Mouse (Mus musculus): Measurements from ENCODE around the gene Olfr1029. TPM values are rescaled to one million over a fixed set of nuclear protein-coding genes. Genes with fewer than 3 reads are reported as not detected.
"Not testable (repeated sequence)": the region's sequence is repeated elsewhere in the genome, so short reads cannot be mapped to it uniquely, and the experiment has no call there.

The Olfr1029 gene
- not detected in 2 replicates for polyA plus RNA-seq (2016; fragmentation: Nextera tagmentation; extraction: Ambion mirVana)

DNA sequence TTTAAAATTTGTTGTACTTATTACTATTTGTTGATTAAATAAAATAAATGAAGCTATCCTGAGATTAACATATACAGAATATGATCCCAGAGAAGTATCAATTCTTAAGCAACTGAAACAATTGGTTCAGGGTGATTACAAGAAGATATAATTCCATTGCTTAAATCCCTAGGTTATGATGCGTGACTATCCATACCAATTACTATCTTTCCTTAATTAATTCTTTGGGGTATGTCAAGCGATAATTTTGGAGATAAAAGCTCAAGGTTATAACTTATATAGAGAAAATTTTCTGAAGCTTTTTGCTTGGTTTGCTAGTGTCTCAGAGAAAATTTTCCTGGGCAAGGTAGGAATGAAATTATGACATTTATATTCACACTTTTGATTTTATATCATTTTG is at the start of gene Olfr1029:
TSS of gene Olfr1029 (plus strand) at position 301 of the 400 bp plus-strand sequence.
- no peak within 1 kb of the TSS for H3K4me3 ChIP-seq
- H3K9me3 ChIP-seq (replicated peaks), result no peaks in the 10 kb centered on the region
- no peak within 1 kb of the TSS for H3K27ac ChIP-seq
- no peak for ATAC-seq
- 68% methylated on average over 2 of the region's 2 CpGs for WGBS (ENCODE audit: insufficient replicate concordance)
- no peaks in the 10 kb centered on the region for H3K27me3 ChIP-seq (replicated peaks)
- no peak within 1 kb of the TSS for H3K9ac ChIP-seq
- H3K4me1 ChIP-seq, result no peaks in the 10 kb centered on the region
- H3K4me2 ChIP-seq, result no peak within 1 kb of the TSS
- H3K36me3 ChIP-seq, result no peaks in the 10 kb centered on the region

DNA sequence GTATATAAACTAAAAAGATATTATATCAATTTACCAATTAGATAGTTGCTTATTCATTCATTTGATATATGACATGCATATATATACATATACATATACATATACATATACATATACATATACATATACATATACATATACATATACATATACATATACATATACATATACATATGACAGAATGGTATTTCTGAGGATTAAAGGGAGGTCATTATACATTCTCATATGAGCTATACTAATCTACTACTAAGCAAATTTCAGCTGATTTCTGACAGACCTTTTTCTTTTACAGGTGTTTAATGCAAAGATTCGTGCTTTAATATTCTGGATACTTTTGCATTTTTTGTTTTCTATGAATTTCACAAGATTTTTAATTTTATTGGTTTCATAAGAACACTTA is 23.6 kb upstream of the Olfr1029 start, which contains the start of gene Olfr1028:
TSS of gene Olfr1028 (plus strand) at position 301 of the 400 bp plus-strand sequence.
- Histone ChIP-seq H3K4me2 (no peak within 1 kb of the TSS), H3K27me3 (replicated peaks) (no peaks in the 10 kb centered on the region), H3K4me1 (no peaks in the 10 kb centered on the region), H3K4me3 (no peak within 1 kb of the TSS), H3K27ac (no peak within 1 kb of the TSS), H3K9ac (no peak within 1 kb of the TSS), H3K9me3 (replicated peaks) (no peaks in the 10 kb centered on the region), H3K36me3 (no peaks in the 10 kb centered on the region)
- WGBS (ENCODE audit: insufficient replicate concordance), result 38% methylated on average over 1 of the region's 1 CpGs
- ATAC-seq, result no peak

DNA sequence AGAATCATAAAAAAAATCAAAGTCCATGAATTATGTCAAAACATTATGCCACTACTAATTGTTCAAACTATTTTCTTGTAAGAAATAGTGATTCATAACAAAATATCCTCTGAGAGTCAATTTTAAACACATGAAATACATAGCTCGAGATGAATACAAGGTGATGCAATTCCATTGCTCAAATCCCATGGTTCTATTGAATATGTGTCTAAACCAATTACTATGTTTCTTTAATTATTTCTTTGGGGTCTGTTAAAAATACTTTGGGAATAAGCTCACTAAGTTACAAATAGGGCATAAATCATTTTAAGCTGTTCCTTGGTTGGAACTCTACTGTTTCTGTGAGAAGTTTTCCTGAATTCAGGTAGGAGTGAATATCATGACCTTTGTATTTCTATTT is 5.3 kb downstream of the Olfr1029 start, which contains the start of gene Olfr1030:
TSS of gene Olfr1030 (plus strand) at position 301 of the 400 bp plus-strand sequence.
- no peak within 1 kb of the TSS for H3K27ac ChIP-seq
- H3K4me1 ChIP-seq, result no peaks in the 10 kb centered on the region
- no peaks in the 10 kb centered on the region for H3K9me3 ChIP-seq (replicated peaks)
- WGBS (ENCODE audit: insufficient replicate concordance), result 47% methylated on average over 1 of the region's 1 CpGs
- no peaks in the 10 kb centered on the region for H3K27me3 ChIP-seq (replicated peaks)
- no peak within 1 kb of the TSS for H3K4me2 ChIP-seq
- no peak within 1 kb of the TSS for H3K9ac ChIP-seq
- no peak within 1 kb of the TSS for H3K4me3 ChIP-seq
- no peaks in the 10 kb centered on the region for H3K36me3 ChIP-seq
- no peak for ATAC-seq

DNA sequence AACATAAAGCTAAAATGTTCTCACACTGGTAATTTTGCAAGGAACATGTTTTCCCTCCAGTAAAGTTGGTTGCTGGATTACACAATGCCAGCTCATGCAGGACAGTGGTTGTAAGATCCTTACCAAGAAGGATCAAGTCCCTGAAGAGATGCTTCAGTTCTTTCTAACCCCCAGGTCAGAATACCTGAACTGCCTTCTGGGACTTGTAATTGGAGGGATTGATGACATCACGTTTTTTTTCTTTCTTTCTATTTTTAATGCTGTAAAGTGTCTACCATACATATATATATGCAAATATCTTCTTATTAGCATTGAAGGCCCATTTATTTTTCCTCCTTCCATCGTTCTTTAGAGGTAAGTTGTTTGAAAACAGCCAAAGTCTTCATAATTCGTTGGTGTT is 16.3 kb downstream of the Olfr1029 start, which contains the start of gene Olfr1031:
TSS of gene Olfr1031 (plus strand) at position 301 of the 400 bp plus-strand sequence.
- Histone ChIP-seq H3K36me3 (no peaks in the 10 kb centered on the region), H3K9ac (no peak within 1 kb of the TSS), H3K4me1 (no peaks in the 10 kb centered on the region), H3K4me2 (no peak within 1 kb of the TSS), H3K4me3 (no peak within 1 kb of the TSS), H3K27me3 (replicated peaks) (no peaks in the 10 kb centered on the region), H3K27ac (no peak within 1 kb of the TSS), H3K9me3 (replicated peaks) (no peaks in the 10 kb centered on the region)
- WGBS (ENCODE audit: insufficient replicate concordance), result 30% methylated on average over 3 of the region's 3 CpGs
- no peak for ATAC-seq

DNA sequence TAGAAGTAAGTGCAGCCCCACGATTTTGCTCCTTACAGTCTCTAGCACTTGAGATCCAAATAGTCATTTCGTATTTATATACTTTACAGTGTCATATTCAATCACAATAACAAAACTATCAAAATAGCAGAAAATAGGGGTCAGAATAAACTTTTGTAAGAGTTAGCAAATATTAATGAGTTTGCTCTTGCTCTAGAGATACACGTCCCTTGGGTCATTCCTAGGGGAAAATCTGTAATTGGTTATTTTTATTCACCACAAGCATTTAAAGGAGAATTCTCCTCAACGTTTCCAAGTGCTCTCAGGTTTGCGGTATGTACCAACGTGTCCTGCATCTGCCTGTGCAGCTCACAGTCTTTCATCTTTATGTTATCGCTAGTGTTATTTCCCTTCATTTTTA is 31.5 kb downstream of the Olfr1029 start, which contains the start of gene Olfr1032:
TSS of gene Olfr1032 (plus strand) at position 301 of the 400 bp plus-strand sequence.
- ATAC-seq, result no peak
- WGBS (ENCODE audit: insufficient replicate concordance), result 70% methylated on average over 7 of the region's 7 CpGs
- Histone ChIP-seq H3K9me3 (replicated peaks) (no peaks in the 10 kb centered on the region), H3K4me2 (no peak within 1 kb of the TSS), H3K27me3 (replicated peaks) (no peaks in the 10 kb centered on the region), H3K4me1 (no peaks in the 10 kb centered on the region), H3K36me3 (no peaks in the 10 kb centered on the region), H3K9ac (no peak within 1 kb of the TSS), H3K27ac (no peak within 1 kb of the TSS), H3K4me3 (no peak within 1 kb of the TSS)

DNA sequence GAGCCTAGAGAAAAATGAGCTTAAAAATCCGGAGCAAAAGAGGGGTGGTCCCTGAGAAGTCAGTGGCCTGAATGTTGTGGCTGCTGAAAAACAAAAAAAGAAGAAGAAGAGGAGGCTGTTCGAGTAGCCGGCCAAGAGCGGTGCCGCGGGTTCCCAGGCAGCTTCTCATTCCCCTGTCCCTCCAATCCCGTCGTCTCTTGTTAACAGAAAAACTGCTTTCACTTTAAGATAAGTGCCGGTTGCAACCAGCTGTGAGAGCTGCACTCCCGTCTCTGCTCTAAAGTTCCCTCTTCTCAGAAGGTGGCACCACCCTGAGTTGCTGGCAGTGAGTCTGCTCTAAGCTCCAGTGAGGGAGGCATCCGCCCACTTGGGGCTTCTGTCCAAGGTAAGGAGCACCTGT is 46.7 kb downstream of the Olfr1029 start, which contains the start of gene Olfr1033:
TSS of gene Olfr1033 (plus strand) at position 228 of the 400 bp plus-strand sequence.
- H3K9me3 ChIP-seq (replicated peaks); ATAC-seq; H3K4me1 ChIP-seq; H3K36me3 ChIP-seq; H3K27ac ChIP-seq; H3K27me3 ChIP-seq (replicated peaks); H3K9ac ChIP-seq: not testable (repeated sequence)
- Histone ChIP-seq H3K4me2 (peak within 1 kb of the TSS; percentile 50), H3K4me3 (peak within 1 kb of the TSS; percentile 32)
- under 1% methylated on average over 11 of the region's 11 CpGs for WGBS (ENCODE audit: insufficient replicate concordance)

DNA sequence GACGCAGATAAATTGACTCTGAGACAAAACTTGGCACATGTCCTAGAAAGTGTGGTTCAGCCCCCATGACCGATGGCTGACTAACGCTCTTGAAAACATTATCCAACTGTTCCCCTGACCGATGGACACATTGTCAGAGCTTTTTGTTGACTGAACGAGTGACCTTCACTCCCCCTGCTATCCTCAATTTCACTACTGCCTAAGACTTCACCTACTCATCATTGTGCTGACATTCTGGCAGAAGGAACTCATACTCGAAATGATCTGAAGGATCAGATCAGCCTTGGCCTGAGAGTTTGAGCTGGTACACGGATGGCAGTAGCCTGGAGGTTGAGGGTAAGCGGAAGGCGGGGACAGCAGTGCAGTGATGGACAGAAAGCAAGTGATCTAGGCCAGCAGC is 47.8 kb downstream of the Olfr1029 start:
- not testable (repeated sequence) for H3K4me1 ChIP-seq; H3K4me3 ChIP-seq; H3K9me3 ChIP-seq (replicated peaks); H3K27ac ChIP-seq; H3K36me3 ChIP-seq; H3K9ac ChIP-seq; H3K4me2 ChIP-seq; ATAC-seq; H3K27me3 ChIP-seq (replicated peaks)
- WGBS (ENCODE audit: insufficient replicate concordance), result 50% methylated on average over 3 of the region's 9 CpGs

Other genes with a start within 250 kb of the Olfr1029 start
- gene Olfr1012, start 211.1 kb upstream of the Olfr1029 start, polyA plus RNA-seq (2016; fragmentation: Nextera tagmentation; extraction: Ambion mirVana), result not detected in 2 replicates
- gene Olfr1013, start 206.8 kb upstream of the Olfr1029 start, polyA plus RNA-seq (2016; fragmentation: Nextera tagmentation; extraction: Ambion mirVana), result not detected in 2 replicates
- not detected in 2 replicates for gene Olfr1014, start 201.2 kb upstream of the Olfr1029 start, polyA plus RNA-seq (2016; fragmentation: Nextera tagmentation; extraction: Ambion mirVana)
- not detected in 2 replicates for gene Olfr1015, start 191.9 kb upstream of the Olfr1029 start, polyA plus RNA-seq (2016; fragmentation: Nextera tagmentation; extraction: Ambion mirVana)
- gene Olfr1016, start 171.4 kb upstream of the Olfr1029 start, polyA plus RNA-seq (2016; fragmentation: Nextera tagmentation; extraction: Ambion mirVana), result not detected in 2 replicates
- gene Olfr1018, start 155.4 kb upstream of the Olfr1029 start, polyA plus RNA-seq (2016; fragmentation: Nextera tagmentation; extraction: Ambion mirVana), result not detected in 2 replicates
- not detected in 2 replicates for gene Olfr1019, start 128.4 kb upstream of the Olfr1029 start, polyA plus RNA-seq (2016; fragmentation: Nextera tagmentation; extraction: Ambion mirVana)
- not detected in 2 replicates for gene Olfr1020, start 126.9 kb upstream of the Olfr1029 start, polyA plus RNA-seq (2016; fragmentation: Nextera tagmentation; extraction: Ambion mirVana)
- not detected in 2 replicates for gene Olfr1022, start 105.3 kb upstream of the Olfr1029 start, polyA plus RNA-seq (2016; fragmentation: Nextera tagmentation; extraction: Ambion mirVana)
- not detected in 2 replicates for gene Olfr1023, start 88.3 kb upstream of the Olfr1029 start, polyA plus RNA-seq (2016; fragmentation: Nextera tagmentation; extraction: Ambion mirVana)
- gene Olfr1024, start 68.8 kb upstream of the Olfr1029 start, polyA plus RNA-seq (2016; fragmentation: Nextera tagmentation; extraction: Ambion mirVana), result not detected in 2 replicates
- not detected in 2 replicates for gene Olfr1025-ps1, start 58.7 kb upstream of the Olfr1029 start, polyA plus RNA-seq (2016; fragmentation: Nextera tagmentation; extraction: Ambion mirVana)
- gene Olfr1026, start 52.3 kb upstream of the Olfr1029 start, polyA plus RNA-seq (2016; fragmentation: Nextera tagmentation; extraction: Ambion mirVana), result not detected in 2 replicates
- not detected in 2 replicates for gene Olfr1028, start 23.5 kb upstream of the Olfr1029 start, polyA plus RNA-seq (2016; fragmentation: Nextera tagmentation; extraction: Ambion mirVana)
- gene Olfr1030, start 5.4 kb downstream of the Olfr1029 start, polyA plus RNA-seq (2016; fragmentation: Nextera tagmentation; extraction: Ambion mirVana), result not detected in 2 replicates
- gene Olfr1031, start 16.4 kb downstream of the Olfr1029 start, polyA plus RNA-seq (2016; fragmentation: Nextera tagmentation; extraction: Ambion mirVana), result not detected in 2 replicates
- gene Olfr1032, start 31.6 kb downstream of the Olfr1029 start, polyA plus RNA-seq (2016; fragmentation: Nextera tagmentation; extraction: Ambion mirVana), result not detected in 2 replicates
- gene Olfr1033, start 46.7 kb downstream of the Olfr1029 start, polyA plus RNA-seq (2016; fragmentation: Nextera tagmentation; extraction: Ambion mirVana), result 0.07 and 0.51 TPM in 2 replicates
- gene Olfr1034, start 72.0 kb downstream of the Olfr1029 start, polyA plus RNA-seq (2016; fragmentation: Nextera tagmentation; extraction: Ambion mirVana), result not detected in 2 replicates
- not detected in 2 replicates for gene Olfr1036, start 100.1 kb downstream of the Olfr1029 start, polyA plus RNA-seq (2016; fragmentation: Nextera tagmentation; extraction: Ambion mirVana)
- gene Olfr1037, start 113.5 kb downstream of the Olfr1029 start, polyA plus RNA-seq (2016; fragmentation: Nextera tagmentation; extraction: Ambion mirVana), result not detected in 2 replicates
- gene Olfr1039, start 162.0 kb downstream of the Olfr1029 start, polyA plus RNA-seq (2016; fragmentation: Nextera tagmentation; extraction: Ambion mirVana), result not detected in 2 replicates
- gene Olfr1040, start 172.8 kb downstream of the Olfr1029 start, polyA plus RNA-seq (2016; fragmentation: Nextera tagmentation; extraction: Ambion mirVana), result not detected in 2 replicates
- not detected in 2 replicates for gene Olfr1042, start 187.9 kb downstream of the Olfr1029 start, polyA plus RNA-seq (2016; fragmentation: Nextera tagmentation; extraction: Ambion mirVana)
- not detected in 2 replicates for gene Olfr1043, start 193.6 kb downstream of the Olfr1029 start, polyA plus RNA-seq (2016; fragmentation: Nextera tagmentation; extraction: Ambion mirVana)
- not detected in 2 replicates for gene Olfr1044, start 203.9 kb downstream of the Olfr1029 start, polyA plus RNA-seq (2016; fragmentation: Nextera tagmentation; extraction: Ambion mirVana)
- gene Olfr52, start 211.8 kb downstream of the Olfr1029 start, polyA plus RNA-seq (2016; fragmentation: Nextera tagmentation; extraction: Ambion mirVana), result not detected in 2 replicates
- not detected in 2 replicates for gene Olfr1045, start 229.1 kb downstream of the Olfr1029 start, polyA plus RNA-seq (2016; fragmentation: Nextera tagmentation; extraction: Ambion mirVana)
- not detected in 2 replicates for gene Olfr1046, start 245.4 kb downstream of the Olfr1029 start, polyA plus RNA-seq (2016; fragmentation: Nextera tagmentation; extraction: Ambion mirVana)